Mouse (Mus musculus) central nervous system, embryonic 11.5 days (tissue): ENCODE measurements around the gene Adipor1. TPM values are rescaled to one million over a fixed set of nuclear protein-coding genes. Genes with fewer than 3 reads are reported as not detected.

Source experiments
- polyA plus RNA-seq: library from polyadenylated mRNA; depleted of rRNA; stranded (reverse); fragments of >200 nt; gene quantifications from 2 replicates; pipeline ENCODE4 v1.2.3, GENCODE M21; 2012; rRNA removed

Gene Adipor1
- polyA plus RNA-seq, result 44.2 and 57.9 TPM in 2 replicates

GRCm38 (mm10) chr1:134415168-134415831 lies at the start of gene Adipor1:
Gene Adipor1, plus strand, starts transcription at chr1:134415378.

GRCm38 (mm10) chr1:134385666-134386065 lies 29.5 kb upstream of the Adipor1 start, which contains the start of gene 4933406M09Rik:
Gene 4933406M09Rik, plus strand, starts transcription at chr1:134385940.

GRCm38 (mm10) chr1:134405509-134406413 lies 9.4 kb upstream of the Adipor1 start, which contains the start of gene Cyb5r1:
Gene Cyb5r1, plus strand, starts transcription at chr1:134405559.

GRCm38 (mm10) chr1:134454904-134455824 lies 40.0 kb downstream of the Adipor1 start, which contains the start of gene Klhl12:
Gene Klhl12, plus strand, starts transcription at chr1:134455531.

Other genes starting within 250 kb of the Adipor1 start
- gene Chil1, start 233.2 kb upstream of the Adipor1 start, polyA plus RNA-seq, result 1.2 and 1.3 TPM in 2 replicates
- gene Mybph, start 221.9 kb upstream of the Adipor1 start, polyA plus RNA-seq, result 0.10 and 9.1 TPM in 2 replicates
- 0.53 and 1.7 TPM in 2 replicates for gene Adora1, start 179.9 kb upstream of the Adipor1 start, polyA plus RNA-seq
- gene Myog, start 125.4 kb upstream of the Adipor1 start, polyA plus RNA-seq, result 0.46 and 40.7 TPM in 2 replicates
- 6.8 and 11.6 TPM in 2 replicates for gene Ppfia4, start 82.5 kb upstream of the Adipor1 start, polyA plus RNA-seq
- 96.1 and 114 TPM in 2 replicates for gene Tmem183a, start 53.4 kb upstream of the Adipor1 start, polyA plus RNA-seq
- gene 4933406M09Rik, start 29.4 kb upstream of the Adipor1 start, polyA plus RNA-seq, result not detected in 2 replicates
- gene Cyb5r1, start 9.8 kb upstream of the Adipor1 start, polyA plus RNA-seq, result 22.7 and 30.1 TPM in 2 replicates
- 22.9 and 25.2 TPM in 2 replicates for gene Klhl12, start 40.2 kb downstream of the Adipor1 start, polyA plus RNA-seq
- gene Rabif, start 79.3 kb downstream of the Adipor1 start, polyA plus RNA-seq, result 16.9 and 23.8 TPM in 2 replicates
- gene Mgat4e, start 134.3 kb downstream of the Adipor1 start, polyA plus RNA-seq, result 0.07 TPM in 1 of 2 replicates, not detected in the other
- 48.1 and 53.2 TPM in 2 replicates for gene Kdm5b, start 144.8 kb downstream of the Adipor1 start, polyA plus RNA-seq
- 3.0 and 3.2 TPM in 2 replicates for gene Syt2, start 231.3 kb downstream of the Adipor1 start, polyA plus RNA-seq